Mouse (Mus musculus) testis, postnatal 10 days (tissue): ENCODE results near the gene Tbcel.
A peak's percentile ranks its signal among the peaks of the same experiment; 100 is the strongest.

ENCODE experiments used
- DNase-seq: peaks from one replicate; pipeline ENCODE4 v3.0.0; 2021; ENCODE audit warnings: low spot score

The Tbcel gene

DNA sequence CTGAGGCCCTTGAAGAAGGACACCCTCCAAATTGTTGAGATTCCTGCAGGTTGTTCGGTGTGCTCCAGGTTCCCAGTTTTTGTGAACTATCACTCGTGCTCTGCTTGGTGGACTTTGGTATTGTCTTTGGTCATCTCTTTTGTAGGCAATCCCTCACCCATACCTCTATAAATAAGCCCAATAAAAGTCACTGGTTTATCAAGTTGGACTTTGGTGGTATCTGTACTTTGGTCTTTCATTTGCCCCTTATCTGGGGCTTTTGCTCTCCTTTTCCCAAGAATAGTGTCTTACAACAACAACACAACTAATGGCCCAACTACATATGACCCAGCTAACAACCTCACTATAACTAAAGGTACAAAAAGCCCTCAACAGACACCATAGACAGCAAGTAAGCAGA lies 66.4 kb downstream of the Tbcel start:
- DNase-seq = no peak

DNA sequence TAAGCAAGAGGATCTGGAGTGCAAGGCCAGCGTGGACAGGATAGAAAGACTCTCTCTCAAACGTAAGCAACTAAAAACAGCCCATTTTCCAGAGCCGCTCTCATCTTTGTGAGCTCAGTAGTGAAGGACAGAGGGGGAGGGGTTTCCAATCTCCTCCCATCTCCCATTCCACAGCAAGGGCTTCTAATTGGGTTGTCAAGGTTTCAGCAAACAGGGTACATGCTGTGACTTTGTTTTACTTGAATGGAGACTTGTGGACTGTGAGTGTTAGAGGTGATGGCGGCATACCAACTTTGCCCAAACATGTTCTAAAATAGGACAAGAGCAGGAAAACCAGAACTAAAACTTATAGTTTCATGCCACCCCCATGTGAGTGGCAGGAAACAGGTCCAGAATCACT lies 68.2 kb downstream of the Tbcel start:
- no peak for DNase-seq

DNA sequence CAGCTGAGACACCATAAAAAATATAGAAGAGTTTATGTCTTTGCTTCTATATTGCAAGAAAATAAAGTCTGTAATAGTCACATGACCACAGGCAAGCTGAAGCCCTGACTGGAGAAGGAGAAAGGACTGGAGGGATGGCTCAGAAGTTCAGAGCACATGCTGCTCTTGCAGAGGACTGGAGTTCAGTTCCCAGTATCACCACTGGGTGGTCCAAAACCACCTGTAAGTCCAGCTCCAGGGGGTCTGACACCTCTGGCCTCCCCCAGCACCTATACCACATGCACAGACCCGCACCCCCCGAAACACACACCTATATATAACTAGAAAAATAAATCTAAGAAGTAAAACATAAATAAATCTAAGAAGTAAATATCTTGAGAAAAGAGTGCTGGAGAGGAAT lies 75.5 kb downstream of the Tbcel start:
- DNase-seq = no peak

DNA sequence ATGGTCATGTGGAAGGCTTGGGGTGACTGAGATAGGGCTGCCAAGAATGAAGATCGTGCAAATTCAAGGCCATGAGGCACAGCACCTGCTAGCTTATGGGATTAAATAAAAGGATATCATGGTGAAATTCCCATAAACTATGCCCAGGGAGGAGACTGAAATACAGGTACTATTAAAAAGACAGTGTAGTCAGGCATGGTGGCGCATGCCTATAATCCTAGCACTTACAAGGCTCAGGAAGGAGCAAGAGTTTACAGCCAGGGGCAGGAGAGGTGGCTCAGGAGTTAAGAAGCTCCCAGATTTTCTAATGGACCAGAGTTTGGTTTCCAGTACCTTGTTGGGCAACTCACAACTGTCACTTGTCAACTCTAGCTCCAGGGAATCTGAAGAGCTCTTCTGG lies 76.0 kb downstream of the Tbcel start:
- no peak for DNase-seq

DNA sequence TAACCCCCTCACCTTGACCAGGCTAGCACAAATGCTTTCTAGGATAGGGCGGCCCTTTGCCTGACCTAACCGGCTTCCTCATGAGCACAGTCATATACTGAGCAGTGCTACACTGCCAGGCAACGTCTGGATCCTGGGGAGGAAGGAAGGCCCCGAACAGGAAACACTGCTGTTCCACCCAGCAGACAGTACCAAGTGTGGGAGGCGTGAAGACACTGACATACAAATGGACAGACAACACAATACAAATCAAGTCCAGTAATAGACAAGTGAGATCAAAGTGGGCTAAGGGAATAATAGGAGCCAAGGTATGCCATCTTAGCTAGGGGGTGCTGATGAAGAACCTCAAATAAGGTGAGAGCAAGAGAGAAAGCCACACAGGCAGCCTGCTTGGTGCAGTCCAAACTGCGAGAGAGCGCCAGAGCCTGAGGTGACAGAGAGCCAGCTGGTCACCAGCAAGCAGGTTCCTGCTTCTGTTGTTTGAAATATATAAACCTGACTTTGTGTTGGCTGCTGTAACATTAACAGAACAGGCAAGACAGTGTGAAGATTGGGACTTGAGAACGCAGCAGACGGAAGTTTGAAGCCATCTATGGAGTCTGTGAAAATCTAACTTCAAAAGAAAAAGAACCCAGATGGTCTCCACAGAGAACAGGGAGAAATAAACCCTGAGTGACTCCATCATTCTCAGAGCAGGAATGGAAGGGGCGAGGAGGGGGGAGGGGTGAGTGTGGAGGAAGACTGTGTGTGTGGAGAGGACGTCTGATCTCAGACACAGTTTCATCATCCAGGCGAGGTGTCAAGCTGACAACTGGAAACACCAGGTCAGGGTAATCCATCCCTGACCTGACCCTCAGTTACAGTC lies 79.3 kb downstream of the Tbcel start:
- no peak for DNase-seq

DNA sequence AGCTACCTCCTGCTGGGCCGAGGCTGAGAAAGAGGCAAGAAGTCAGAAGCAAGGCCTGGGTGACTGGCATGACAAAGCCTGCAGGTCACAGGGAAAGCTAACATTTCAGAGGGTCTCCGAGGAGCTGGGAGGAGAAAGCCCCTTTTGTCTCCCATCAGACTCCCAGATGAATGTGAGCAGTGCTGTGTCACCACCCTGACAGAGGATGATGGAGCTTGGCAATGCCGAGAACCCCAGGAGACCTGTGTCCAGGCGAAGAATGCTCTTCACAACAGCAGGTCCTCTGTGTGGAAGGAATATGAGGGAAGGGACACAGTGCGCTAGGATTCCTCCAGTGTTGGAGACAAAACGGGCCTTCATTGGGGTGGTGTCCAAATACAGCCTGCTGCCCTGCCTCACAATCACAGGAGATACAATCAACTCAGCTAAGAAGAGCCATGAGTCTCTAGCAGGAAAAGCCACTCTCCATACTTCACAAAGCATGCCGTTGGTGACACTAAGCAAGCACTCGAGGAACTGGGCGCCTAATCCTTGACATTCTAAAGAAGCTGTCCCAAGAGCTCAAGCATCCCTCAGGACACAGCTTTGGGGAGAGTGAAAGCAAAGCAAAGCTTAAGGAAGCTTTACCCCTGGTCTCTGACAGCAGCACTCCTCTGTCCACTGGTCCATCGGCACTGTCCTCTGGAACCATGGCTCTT lies 80.8 kb downstream of the Tbcel start:
- DNase-seq = no peak

DNA sequence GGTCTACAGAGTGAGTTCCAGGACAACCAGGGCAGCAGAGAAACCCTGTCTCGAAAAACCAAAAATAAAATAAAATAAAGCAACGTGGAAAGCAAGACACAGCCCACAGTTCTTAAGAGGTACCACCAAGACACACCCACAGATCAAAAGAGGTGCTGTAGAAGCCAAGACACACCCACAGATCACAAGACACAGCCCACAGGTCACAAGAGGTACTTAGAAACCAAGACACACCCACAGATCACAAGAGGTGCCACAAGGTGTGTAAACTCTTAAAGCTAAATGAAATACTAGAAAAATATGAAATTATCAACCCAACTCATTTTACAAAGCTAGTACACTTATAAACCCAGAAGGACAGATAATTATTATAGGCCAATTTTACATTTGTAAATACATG lies 84.0 kb downstream of the Tbcel start:
- DNase-seq = no peak

DNA sequence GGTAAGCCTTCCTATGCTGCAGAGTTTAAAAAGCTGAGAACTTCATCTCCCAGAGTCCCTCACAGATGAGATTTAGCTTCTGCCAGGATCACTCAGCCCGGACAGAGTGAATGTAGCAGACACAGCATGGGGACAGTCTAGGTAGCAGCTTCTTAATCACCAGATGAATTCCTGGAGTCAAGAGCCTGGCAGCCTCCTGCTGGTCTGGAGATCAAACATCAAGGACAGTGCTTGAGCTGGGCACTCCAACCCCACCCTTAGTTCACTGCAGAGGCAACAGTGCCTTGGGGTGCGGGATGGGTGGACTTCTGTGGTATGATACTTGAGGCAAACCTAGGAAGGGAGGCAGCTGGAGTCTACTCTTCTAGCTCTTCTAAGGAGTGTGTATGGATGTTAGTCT lies 87.9 kb downstream of the Tbcel start:
- no peak for DNase-seq

DNA sequence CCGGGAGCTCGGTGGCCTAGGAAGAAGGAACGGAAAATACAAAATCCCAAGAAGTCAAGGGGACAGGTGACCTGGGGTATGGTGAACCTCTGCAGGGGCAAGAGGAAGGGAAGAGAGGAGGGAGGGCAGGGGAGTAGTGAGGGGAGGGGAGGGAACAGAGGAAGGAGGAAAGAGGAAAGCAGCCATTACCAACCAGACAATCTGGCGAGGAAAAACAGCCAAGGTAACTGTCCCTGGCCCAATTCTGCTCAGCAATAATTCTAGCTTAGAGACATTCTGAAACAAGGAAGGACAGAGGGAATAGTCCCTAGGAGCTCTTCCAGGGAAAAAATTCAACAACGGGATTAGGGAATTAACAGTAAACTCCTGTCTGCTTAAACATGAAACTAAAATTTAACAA lies 88.8 kb downstream of the Tbcel start:
- DNase-seq = no peak

DNA sequence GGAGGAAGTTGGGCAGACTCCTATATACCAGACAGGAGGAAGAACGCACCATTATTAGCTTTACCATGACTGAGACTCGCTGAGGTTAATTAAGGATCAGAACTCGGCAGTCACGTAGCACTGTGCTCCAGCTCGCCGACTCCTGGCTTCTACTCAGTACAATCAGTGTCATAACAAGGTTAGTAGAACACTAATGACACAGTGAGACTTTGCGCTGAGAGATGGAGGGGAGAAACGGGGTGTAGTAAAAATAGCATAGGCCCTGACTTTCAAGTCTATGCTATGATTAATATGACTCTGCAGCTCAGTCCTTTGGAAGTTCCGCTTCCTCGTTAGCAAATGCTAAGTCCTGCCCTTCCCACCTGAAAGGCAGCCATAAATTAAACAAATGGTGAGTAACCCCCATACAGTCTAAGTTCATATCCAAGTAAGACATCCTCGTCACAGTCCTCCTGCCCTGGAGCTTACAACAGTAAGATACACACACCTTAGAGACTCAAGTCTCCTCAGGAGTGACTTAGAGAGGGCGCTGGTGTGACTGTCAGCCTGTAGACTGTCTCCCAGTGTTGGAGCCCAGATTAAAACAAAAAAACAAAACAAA lies 90.2 kb downstream of the Tbcel start:
- DNase-seq = no peak

DNA sequence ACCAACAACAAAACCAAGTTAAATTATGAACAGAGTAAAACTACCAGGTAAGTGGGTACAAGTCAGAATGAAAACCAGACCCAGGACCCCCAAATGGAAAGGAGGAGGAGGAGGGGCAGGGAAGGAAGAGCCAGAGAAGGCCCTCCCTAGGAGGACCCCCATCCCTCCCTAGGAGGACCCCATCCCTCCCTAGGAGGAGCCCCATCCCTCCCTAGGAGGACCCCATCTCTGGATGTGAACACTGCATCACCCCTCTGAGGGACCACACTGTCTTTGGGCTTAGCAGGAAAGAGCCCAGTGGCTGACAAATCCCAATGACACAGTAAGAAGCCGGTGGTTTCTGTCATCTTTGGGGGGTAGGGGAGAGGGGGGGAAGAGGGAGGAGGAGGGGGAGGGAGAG lies 92.4 kb downstream of the Tbcel start:
- DNase-seq = no peak

DNA sequence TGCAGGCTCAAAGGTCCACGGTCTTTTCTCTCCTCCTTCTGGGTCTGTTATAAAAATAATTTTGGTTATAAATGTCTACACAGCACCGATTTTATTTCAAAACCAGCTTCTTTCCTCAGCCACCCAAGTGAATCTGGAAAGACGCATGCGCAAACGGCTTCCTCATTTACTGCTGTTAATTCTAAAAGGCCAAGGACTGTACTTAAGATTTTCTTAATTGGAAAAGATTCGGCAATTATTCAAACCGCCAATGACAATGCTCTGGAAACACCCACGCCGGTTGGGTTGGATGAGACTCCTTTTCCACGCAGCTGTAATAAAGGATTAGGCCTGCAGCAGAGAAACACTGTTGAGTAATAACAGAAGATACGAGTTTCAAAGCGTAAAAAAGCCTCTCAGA lies 94.3 kb downstream of the Tbcel start:
- peak; percentile 54 for DNase-seq

DNA sequence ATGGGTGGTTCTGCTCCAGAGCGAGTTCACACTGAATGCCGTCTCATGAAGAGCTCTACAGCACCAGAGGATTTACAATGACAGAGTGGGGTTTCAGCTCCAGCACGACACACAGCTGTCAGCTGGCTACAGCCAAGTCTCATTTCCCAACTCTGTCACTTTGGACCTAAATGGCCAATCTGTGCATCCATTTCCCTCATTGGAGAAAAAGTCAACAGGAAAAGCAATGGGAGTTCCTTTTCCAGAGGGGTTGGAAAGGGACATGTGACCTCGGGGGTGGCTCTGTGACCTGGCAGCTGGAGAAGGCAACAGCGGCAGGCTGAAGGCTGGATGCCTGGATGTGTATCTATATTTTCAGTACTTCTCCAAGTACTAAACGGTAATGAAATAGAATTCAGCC lies 96.3 kb downstream of the Tbcel start:
- no peak for DNase-seq

DNA sequence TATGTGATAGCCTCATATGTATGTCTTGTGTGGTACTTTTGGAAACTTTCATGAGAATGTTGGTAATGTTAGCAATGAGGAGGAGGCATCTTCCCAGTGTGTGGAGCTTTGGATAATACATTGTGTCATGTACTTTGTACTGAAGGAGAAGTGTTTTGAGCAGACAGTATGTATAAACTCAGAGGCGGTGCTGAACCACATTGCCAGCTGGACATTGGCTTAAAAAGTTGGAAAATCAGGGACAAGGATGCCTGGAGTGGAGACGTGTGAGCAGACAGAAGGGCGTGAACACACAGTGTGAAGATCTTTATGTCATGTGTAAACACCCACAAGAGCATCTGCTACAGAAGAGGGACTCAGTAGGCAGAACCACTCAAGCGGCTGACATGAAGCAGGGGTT lies 101.9 kb downstream of the Tbcel start:
- DNase-seq = no peak

DNA sequence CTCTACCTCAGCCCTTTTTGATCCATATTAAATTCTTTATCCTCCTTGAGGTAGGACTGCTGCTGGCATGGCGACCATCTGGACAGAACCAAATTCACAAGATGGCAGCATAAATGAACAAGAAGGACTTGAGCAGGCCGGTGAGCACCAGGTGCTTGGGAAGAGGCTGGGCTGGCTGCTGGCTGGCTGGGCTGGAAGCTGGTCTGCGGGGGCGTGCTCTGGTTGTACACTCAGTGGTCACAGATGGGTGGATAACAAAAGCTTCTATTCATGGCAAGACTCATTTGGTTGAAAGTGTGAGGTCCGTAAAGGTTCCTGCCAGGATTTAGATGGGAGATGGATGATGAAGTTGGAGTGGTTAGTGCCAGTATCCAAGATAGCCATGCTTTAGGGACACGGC lies 106.1 kb downstream of the Tbcel start:
- DNase-seq = no peak

DNA sequence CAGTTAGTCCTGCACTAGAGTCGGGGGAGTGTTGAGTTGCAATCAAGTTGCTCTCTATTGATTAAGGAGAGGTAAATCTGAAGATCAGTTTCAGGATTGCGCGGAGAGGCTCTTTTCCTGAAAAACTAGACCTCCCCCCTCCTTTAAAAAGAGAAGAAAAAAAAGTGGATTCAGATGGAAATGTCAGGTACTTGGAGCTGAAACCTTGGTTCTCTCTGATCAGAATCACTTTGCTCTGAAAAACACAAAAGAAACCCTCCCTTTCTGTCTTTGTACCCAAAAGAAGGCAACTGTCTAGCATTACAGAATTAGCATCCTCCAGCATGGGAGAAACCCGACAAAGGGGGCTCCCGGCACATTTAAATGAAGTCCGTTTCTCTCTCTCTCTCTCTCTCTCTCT lies 107.8 kb downstream of the Tbcel start, which contains the start of gene Tecta:
TSS of gene Tecta (minus strand) at position 101 of the 400 bp plus-strand sequence.
- DNase-seq = no peak

DNA sequence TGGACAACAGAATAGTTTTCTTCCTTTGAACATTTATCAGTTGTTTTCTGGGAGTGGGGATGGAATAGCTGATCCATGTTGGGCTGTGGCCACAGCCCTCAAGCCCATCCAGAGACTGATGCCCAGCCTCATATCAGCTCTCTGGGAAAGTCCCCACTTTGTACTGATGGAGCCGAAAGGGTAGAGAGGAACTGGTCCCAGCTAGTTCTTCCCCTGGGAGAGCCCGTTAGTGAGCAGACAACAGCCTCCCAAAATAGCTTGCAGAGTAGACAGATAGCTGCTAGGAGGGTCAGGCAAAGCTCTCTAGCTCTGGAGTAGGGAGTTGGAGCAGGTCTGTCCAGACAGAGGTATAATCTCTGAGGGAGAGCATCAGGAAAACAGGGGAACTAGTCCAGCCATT lies 111.5 kb downstream of the Tbcel start:
- no peak for DNase-seq

DNA sequence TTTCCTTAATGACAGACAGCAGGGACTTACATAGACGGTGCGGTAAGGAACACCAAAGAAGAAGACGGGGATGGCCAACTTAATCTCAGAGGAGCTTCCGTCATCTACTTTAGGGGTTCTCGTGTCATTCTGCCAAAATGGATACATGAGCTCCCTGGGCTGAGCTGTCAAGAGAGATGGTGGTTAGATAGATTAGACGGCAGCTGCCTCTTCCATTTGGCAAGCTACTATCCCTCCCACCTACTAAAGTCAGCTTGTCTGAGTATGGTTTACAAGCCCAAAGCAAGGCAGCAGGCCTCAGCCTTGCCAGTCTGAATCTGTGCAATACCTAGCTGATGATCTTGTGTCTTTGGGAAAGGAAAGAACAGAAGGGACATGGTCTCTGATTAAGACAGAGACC lies 112.7 kb downstream of the Tbcel start:
- DNase-seq = no peak

DNA sequence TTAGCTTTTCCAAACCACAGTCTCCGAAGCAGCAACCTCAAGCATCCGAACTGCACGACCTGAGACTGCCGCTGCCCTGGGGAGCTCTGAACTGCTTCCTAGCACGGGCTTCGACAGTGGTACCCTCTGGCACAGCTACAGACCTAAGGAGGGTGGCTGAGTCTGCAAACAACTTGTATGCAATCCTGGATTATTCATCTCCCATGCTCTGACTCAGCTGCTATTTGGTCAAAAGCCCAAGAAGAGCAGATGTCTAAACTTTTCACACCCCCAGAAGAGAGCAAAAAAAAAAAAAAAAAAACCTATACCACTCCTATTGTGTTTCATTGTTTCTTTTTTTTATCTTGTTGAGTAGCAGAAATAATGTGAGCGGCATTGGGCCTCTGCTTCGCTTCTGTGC lies 113.3 kb downstream of the Tbcel start:
- DNase-seq = no peak

DNA sequence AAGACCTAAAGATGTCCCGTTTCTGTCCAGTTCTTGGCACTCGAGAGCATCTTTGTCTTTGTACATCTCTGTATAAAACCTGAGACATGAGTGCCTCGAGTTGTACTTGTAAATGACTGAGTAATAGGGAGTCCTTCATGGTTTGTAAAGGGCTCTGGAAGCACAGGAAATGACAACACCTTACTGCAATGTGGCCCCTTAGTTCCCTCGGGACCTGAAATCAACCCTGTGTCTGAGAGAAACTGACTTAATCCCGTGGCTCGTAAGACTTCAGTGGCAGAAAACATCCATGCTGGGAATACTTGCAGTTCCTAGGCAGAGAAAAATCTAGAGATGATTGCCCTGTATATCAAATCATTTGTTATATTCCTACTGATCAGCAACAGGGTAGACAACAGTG lies 114.7 kb downstream of the Tbcel start:
- DNase-seq = no peak

DNA sequence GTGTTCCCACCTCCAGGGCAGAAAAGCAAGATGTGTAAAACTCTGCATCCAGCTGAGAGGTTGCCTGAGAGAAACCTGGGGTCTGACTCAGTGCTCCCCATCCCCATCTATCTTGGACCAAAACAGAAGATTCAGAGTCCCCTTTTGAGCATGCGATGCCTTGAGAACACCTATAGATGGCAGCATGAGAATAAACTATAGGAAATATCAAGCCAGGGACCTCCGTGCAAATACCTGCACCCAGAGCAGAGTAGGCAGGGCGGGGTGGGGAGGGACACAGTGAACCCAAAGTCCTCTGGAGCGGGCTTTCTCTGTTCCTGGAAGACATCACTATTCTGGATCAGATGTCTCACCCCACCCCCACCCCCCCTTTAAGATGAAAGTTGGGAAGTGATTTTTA lies 119.1 kb downstream of the Tbcel start:
- DNase-seq = no peak

DNA sequence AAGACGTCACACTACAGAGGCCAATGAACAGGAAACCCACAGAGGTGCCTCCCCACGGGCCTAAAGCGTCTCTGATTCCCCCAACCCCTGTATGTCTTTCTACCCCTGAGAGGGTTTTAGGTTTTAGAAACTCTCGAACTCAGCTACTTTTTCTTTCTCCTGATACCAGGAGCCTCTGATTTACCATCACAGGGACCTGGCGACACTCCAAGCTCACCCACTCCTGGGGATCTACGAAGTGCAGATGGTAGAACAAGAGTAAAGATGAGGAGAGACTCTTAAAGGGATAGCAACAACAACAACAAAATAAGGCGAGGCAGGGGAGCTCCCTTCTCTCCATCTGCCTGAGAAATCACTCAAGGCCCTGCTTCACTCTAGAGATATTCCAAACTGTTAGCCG lies 120.6 kb downstream of the Tbcel start:
- peak; percentile 43 for DNase-seq

DNA sequence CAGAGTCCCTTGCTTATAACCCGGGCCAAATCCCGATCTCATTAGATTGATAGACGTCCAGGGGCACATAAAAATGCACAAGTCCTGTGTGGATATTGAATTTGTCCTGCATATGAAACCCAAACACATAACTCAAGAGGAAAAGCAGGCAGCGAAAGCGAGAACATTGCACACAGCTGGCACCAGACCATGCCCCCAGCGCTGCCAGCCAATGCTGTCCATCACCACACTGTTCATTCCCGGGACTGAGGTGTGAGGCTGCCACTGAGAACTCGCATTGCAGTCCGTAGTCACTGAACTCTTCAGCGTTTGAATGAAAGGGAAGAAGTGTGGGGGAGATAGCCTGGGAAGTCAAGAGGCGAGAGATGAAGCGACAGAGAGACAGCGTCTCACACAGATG lies 122.0 kb downstream of the Tbcel start:
- DNase-seq = no peak
